Mouse (Mus musculus) stomach, postnatal 0 days (tissue): ENCODE measurements around the gene Add2. TPM values are rescaled to one million over a fixed set of nuclear protein-coding genes. Genes with fewer than 3 reads are reported as not detected.

Experiments
- ATAC-seq: fragments of 200-750 bp; cut with Nextera tagmentation; 2 replicates; pipeline ENCODE4 v1.8.0; 2017; ENCODE audit not compliant: low FRiP score, low TSS enrichment
- DNase-seq: peaks from one replicate; pipeline ENCODE4 v3.0.0-alpha.2; 2016; ENCODE audit warnings: low spot score
- H3K27ac ChIP-seq: fragments of 300-500 bp; sonication (generic); replicated peaks from 2 replicates; pipeline ENCODE4 v1.5.1; 2014; ENCODE audit warnings: mild to moderate bottlenecking, control low read depth
- H3K27me3 ChIP-seq: fragments of 300-500 bp; sonication (generic); 2 replicates; pipeline ENCODE4 v1.6.1; 2014; ENCODE audit warnings: low read length; ENCODE audit not compliant: control insufficient read depth, insufficient read depth
- H3K36me3 ChIP-seq: fragments of 300-500 bp; sonication (generic); 2 replicates; pipeline ENCODE4 v1.6.1; 2014; ENCODE audit warnings: low read length, mixed read lengths; ENCODE audit not compliant: control insufficient read depth, insufficient read depth
- H3K4me1 ChIP-seq: fragments of 300-500 bp; sonication (generic); replicated peaks from 2 replicates; pipeline ENCODE4 v1.6.1; 2014; ENCODE audit warnings: antibody characterized with exemption; ENCODE audit not compliant: control insufficient read depth, insufficient read depth
- H3K4me2 ChIP-seq: fragments of 300-500 bp; sonication (generic); replicated peaks from 2 replicates; pipeline ENCODE4 v1.6.1; 2014; ENCODE audit warnings: low read depth, mild to moderate bottlenecking, control low read depth, moderate library complexity
- H3K4me3 ChIP-seq: fragments of 300-500 bp; sonication (generic); 2 replicates; pipeline ENCODE4 v1.5.1; 2014; ENCODE audit warnings: low read depth, low read length, control low read depth
- H3K9ac ChIP-seq: fragments of 300-500 bp; sonication (generic); 2 replicates; pipeline ENCODE4 v1.6.1; 2014; ENCODE audit warnings: mild to moderate bottlenecking, low read length, control low read depth, mixed read lengths
- H3K9me3 ChIP-seq: fragments of 300-500 bp; sonication (generic); 2 replicates; pipeline ENCODE4 v1.6.1; 2016; ENCODE audit warnings: low read length; ENCODE audit not compliant: control insufficient read depth
- CTCF ChIP-seq: IDR thresholded peaks from 2 replicates; pipeline ENCODE4 v1.5.1; 2016; ENCODE audit warnings: antibody characterized with exemption, low read depth, mild to moderate bottlenecking, moderate library complexity
- EP300 ChIP-seq: optimal IDR thresholded peaks from 2 replicates; pipeline ENCODE3; 2016; ENCODE audit warnings: antibody characterized with exemption
- WGBS: fragments of 180-500 bp; shearing (Covaris S2); extraction: QIAGEN DNeasy Blood & Tissue Kit; methylation state at CpG from one replicate; pipeline ENCODE4 v1.1.7; 2014; 5-methylcytosine and 5-hydroxymethylcytosine counted together
- polyA plus RNA-seq: library from polyadenylated mRNA; unstranded; fragments of >200 nt; fragmentation: Nextera tagmentation; extraction: Ambion mirVana; gene quantifications from 2 replicates; pipeline ENCODE4 v1.2.1, GENCODE M21; 2015

Gene Add2
- polyA plus RNA-seq, 1 experiment from 2014 or later: 2.1 TPM

DNA sequence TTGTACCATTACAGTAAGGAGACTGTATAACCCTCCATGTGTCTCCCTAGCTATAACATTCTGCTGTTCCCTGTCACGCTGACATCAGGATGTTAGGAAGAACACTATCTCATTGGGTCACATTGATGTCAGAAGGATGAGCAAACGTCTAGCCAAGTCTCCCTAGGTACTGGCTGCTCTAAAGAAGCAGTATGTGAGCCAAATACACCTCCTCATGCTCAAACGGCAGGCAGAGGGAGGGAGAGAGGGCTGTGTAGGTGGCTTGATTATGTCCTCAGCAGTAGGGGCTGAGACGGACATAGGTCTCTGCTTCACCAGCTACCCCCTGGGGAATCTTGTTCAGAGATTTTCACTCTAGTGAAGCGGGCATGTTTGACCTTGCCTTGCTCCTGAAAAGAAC, 38.7 kb downstream of the Add2 start:
- Histone ChIP-seq H3K27me3 (no peaks in the 10 kb centered on the region), H3K36me3 (no peaks in the 10 kb centered on the region), H3K9me3 (no peaks in the 10 kb centered on the region), H3K4me2 (no peak overlapping the region), H3K27ac (no peak overlapping the region), H3K4me3 (no peak overlapping the region), H3K9ac (no peak overlapping the region), H3K4me1 (no peaks in the 10 kb centered on the region)
- ATAC-seq (no peak), DNase-seq (no peak)
- 56% methylated on average over 5 of the region's 5 CpGs for WGBS
- TF ChIP-seq EP300 (no peak), CTCF (no peak)

DNA sequence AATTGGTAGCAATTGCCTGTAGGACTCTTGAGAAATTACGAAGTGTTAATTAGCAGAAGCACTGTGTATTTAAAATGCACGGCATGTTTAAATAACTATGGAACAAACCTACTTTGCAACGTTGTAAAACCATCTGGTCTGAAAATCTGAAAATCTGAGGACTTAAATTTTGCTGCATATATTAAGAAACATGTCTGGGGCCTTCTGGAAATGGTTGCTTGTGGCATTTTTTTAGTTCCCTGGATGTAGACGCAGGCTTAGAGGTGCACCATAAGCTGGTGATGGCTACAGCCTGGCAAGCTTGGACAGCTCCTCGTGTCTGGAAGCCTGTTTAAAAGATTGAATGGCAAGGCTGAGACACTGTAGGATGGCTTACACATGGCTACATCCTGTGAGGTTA, 40.5 kb downstream of the Add2 start:
- H3K4me3 ChIP-seq: no peak overlapping the region
- ATAC-seq (no peak), DNase-seq (no peak)
- no peaks in the 10 kb centered on the region for H3K4me1 ChIP-seq
- no peak overlapping the region for H3K4me2 ChIP-seq
- 64% methylated on average over 5 of the region's 5 CpGs for WGBS
- no peak overlapping the region for H3K9ac ChIP-seq
- H3K27ac ChIP-seq: no peak overlapping the region
- H3K9me3 ChIP-seq: no peaks in the 10 kb centered on the region
- TF ChIP-seq EP300: no peak
- TF ChIP-seq CTCF: no peak
- no peaks in the 10 kb centered on the region for H3K36me3 ChIP-seq
- H3K27me3 ChIP-seq: no peaks in the 10 kb centered on the region

DNA sequence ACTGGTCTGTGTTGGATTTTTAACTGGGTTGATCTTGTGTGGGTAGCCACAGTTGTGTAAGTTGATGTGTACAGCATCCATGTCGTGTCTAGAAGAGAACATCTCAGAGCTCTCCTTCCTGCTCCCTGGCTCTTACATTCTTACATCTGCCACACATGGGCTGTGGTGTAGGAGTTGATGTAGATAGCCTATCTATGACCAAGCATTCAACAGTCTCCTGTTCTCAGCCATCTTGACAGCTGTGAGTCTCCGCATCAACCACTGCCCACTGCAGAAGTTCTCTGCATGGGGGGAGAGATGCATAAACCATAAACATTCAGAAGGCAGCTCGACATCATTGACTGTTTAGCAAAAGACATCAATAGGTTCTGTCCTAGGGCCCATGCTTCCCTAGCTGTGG, 41.4 kb downstream of the Add2 start:
- Histone ChIP-seq H3K27me3 (no peaks in the 10 kb centered on the region), H3K4me1 (no peaks in the 10 kb centered on the region), H3K9me3 (no peaks in the 10 kb centered on the region), H3K27ac (no peak overlapping the region), H3K9ac (no peak overlapping the region), H3K4me2 (no peak overlapping the region), H3K4me3 (no peak overlapping the region), H3K36me3 (no peaks in the 10 kb centered on the region)
- no peak for ATAC-seq
- TF ChIP-seq CTCF (no peak), EP300 (no peak)
- 72% methylated on average over 3 of the region's 3 CpGs for WGBS
- DNase-seq: no peak

DNA sequence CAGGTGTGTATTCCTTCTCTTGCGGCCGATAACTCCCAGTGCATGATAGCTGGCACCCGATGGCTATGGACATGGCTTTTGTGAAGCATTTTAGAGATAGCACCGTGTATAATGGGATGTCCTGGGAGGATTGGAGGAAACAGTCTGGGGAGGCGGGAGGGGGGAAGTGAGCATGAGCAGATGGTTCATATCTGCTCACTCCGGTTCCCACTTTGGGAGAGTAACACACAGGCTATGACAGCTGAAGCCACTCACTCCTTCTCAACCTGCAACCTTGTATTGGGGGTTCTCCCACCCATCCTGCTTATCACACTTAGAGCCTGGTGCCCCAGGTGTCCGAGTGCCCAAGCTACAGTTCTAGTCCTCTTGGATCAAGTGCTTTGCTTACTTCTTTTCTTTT, 41.8 kb downstream of the Add2 start:
- no peak for ATAC-seq

DNA sequence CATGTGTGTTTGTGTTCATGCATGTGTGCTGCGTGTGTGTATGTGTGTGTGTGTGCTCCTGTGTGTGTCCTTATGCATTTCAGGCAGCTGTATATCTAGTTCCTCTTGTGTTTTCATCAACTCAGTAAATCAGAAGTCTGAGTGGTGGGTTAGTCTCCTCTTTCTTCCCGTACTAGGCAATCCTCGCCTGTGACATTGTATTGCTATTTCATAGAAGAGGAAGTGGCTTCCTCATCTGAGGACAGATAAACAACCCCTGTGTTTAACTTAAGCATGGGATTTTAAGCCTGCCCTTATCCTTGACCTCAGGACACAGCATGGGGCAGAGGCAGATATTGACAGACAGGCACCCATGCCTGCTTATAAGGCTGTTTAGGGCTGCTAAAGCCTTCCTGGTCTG, 45.4 kb downstream of the Add2 start:
- DNase-seq: no peak
- no peaks in the 10 kb centered on the region for H3K4me1 ChIP-seq
- no peak overlapping the region for H3K9ac ChIP-seq
- H3K4me3 ChIP-seq: no peak overlapping the region
- H3K36me3 ChIP-seq: no peaks in the 10 kb centered on the region
- H3K4me2 ChIP-seq: no peak overlapping the region
- no peak overlapping the region for H3K27ac ChIP-seq
- no peaks in the 10 kb centered on the region for H3K27me3 ChIP-seq
- H3K9me3 ChIP-seq: no peaks in the 10 kb centered on the region
- ATAC-seq: no peak
- 64% methylated on average over 3 of the region's 3 CpGs for WGBS
- TF ChIP-seq EP300 (no peak), CTCF (no peak)

More for the DNA sequence above, 41.8 kb downstream of the Add2 start:
- no peak overlapping the region for H3K27ac ChIP-seq
- H3K9ac ChIP-seq: no peak overlapping the region
- no peaks in the 10 kb centered on the region for H3K27me3 ChIP-seq
- H3K4me3 ChIP-seq: no peak overlapping the region
- H3K4me1 ChIP-seq: no peaks in the 10 kb centered on the region
- no peak overlapping the region for H3K4me2 ChIP-seq
- H3K36me3 ChIP-seq: no peaks in the 10 kb centered on the region
- TF ChIP-seq EP300 (no peak), CTCF (no peak)
- 67% methylated on average over 7 of the region's 7 CpGs for WGBS
- no peaks in the 10 kb centered on the region for H3K9me3 ChIP-seq
- DNase-seq: no peak

DNA sequence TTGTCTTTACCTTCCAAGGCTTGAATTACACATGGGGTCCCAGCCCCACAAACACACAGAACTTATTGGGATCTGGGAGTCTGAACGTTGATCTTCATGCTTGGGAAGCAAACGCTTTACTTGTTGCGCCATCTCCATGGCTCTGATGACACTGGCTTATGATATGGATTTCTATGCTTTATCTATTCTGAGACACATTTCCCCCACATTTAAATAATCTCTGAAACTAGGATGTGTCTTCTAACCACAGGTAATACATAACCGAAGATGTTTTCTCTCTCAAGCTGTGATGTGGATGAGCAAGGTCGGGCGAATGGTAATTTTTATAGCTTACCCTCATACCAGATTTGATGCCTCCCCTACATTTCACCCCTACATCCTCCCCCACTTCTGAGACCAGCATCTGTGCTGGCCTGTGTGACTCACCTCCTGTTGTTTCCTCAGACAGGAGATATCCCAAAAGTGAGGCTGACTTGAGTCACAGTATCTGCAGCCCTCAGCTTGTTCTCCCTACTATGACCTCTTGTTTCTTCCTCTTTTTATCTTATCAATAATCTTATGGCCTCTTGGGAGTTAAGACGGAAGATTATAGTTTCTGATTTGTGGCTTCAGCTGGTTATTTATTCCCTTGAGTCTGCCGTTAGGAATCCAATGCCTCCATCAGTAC, 46.2 kb downstream of the Add2 start:
- ATAC-seq (no peak), DNase-seq (no peak)
- no peaks in the 10 kb centered on the region for H3K9me3 ChIP-seq
- TF ChIP-seq EP300: no peak
- TF ChIP-seq CTCF: no peak
- no peaks in the 10 kb centered on the region for H3K36me3 ChIP-seq
- no peaks in the 10 kb centered on the region for H3K27me3 ChIP-seq
- no peak overlapping the region for H3K27ac ChIP-seq
- no peak overlapping the region for H3K9ac ChIP-seq
- 79% methylated on average over 8 of the region's 8 CpGs for WGBS
- H3K4me1 ChIP-seq: no peaks in the 10 kb centered on the region
- H3K4me3 ChIP-seq: no peak overlapping the region
- no peak overlapping the region for H3K4me2 ChIP-seq
